Mouse (Mus musculus) kidney, adult 2 months (tissue): ENCODE results near the gene Golga1.

Experiments used
- CTCF ChIP-seq: fragments of 200-500 bp; conservative IDR thresholded peaks from 2 replicates; pipeline ENCODE4 v1.5.1; 2011; ENCODE audit warnings: low read depth, mild to moderate bottlenecking, control low read depth, low read length, moderate library complexity, mixed read lengths; ENCODE audit not compliant: insufficient read depth, insufficient read length
- POLR2A ChIP-seq: fragments of 200-500 bp; IDR thresholded peaks from one replicate; pipeline ENCODE4 v1.6.1; 2011; ENCODE audit warnings: low read depth, low read length, control low read depth

- TF ChIP-seq CTCF, result no peak
- no peak for TF ChIP-seq POLR2A
Measured at GRCm38 (mm10) chr2:39091966-39092365, 26.6 kb upstream of the Golga1 start.
